Mouse (Mus musculus) lung, embryonic 16.5 days (tissue): ENCODE data around the gene Dpagt1. TPM values are rescaled to one million over a fixed set of nuclear protein-coding genes. Genes with fewer than 3 reads are reported as not detected.

ENCODE experiments used
- ATAC-seq: fragments of 200-750 bp; cut with Nextera tagmentation; 2 replicates; pipeline ENCODE4 v1.8.0; 2017; ENCODE audit warnings: low read depth, mild to moderate bottlenecking, moderate library complexity
- H3K27ac ChIP-seq: fragments of 300-500 bp; sonication (generic); 2 replicates; pipeline ENCODE4 v1.5.1; 2014; ENCODE audit warnings: mild to moderate bottlenecking, control low read depth, low read length
- H3K27me3 ChIP-seq: fragments of 300-500 bp; sonication (generic); 2 replicates; pipeline ENCODE4 v1.6.1; 2014; ENCODE audit warnings: low read depth, low read length, mixed read lengths; ENCODE audit not compliant: control insufficient read depth, insufficient read depth
- H3K36me3 ChIP-seq: fragments of 300-500 bp; sonication (generic); 2 replicates; pipeline ENCODE4 v1.6.1; 2014; ENCODE audit warnings: low read length; ENCODE audit not compliant: control insufficient read depth, insufficient read depth
- H3K4me1 ChIP-seq: fragments of 300-500 bp; sonication (generic); replicated peaks from 2 replicates; pipeline ENCODE4 v1.6.1; 2014; ENCODE audit warnings: low read length, mixed read lengths; ENCODE audit not compliant: control insufficient read depth, insufficient read depth
- H3K4me2 ChIP-seq: fragments of 300-500 bp; sonication (generic); 2 replicates; pipeline ENCODE4 v1.6.1; 2014; ENCODE audit warnings: low read depth, low read length, control low read depth
- H3K4me3 ChIP-seq: fragments of 300-500 bp; sonication (generic); 2 replicates; pipeline ENCODE4 v1.5.1; 2014; ENCODE audit warnings: mild to moderate bottlenecking, low read length, control low read depth
- H3K9ac ChIP-seq: fragments of 300-500 bp; sonication (generic); 2 replicates; pipeline ENCODE4 v1.6.1; 2014; ENCODE audit warnings: low read length, control low read depth
- H3K9me3 ChIP-seq: fragments of 300-500 bp; sonication (generic); 2 replicates; pipeline ENCODE4 v1.6.1; 2016; ENCODE audit warnings: low read length; ENCODE audit not compliant: control insufficient read depth
- WGBS: fragments of 180-500 bp; shearing (Covaris S2); extraction: QIAGEN DNeasy Blood & Tissue Kit; methylation state at CpG from one replicate; pipeline ENCODE4 v1.1.7; 2014; 5-methylcytosine and 5-hydroxymethylcytosine counted together
- polyA plus RNA-seq: library from polyadenylated mRNA; unstranded; fragments of >200 nt; fragmentation: Nextera tagmentation; extraction: Ambion mirVana; gene quantifications from 2 replicates; pipeline ENCODE4 v1.2.1, GENCODE M21; 2015

The Dpagt1 gene
- polyA plus RNA-seq, result 38.0 and 42.3 TPM in 2 replicates

- H3K27me3 ChIP-seq, result no peaks in the 10 kb centered on the region
- peak; percentile 25 for ATAC-seq
- 1% methylated on average over 12 of the region's 12 CpGs for WGBS
Observed at GRCm38 (mm10) chr9:44325768-44326370, at the start of gene Dpagt1. Gene Dpagt1, plus strand, starts transcription at chr9:44326019.

GRCm38 (mm10) chr9:44283183-44283582 is 42.6 kb upstream of the Dpagt1 start:
- Histone ChIP-seq H3K27me3 (peaks cover 12% of the 10 kb centered on the region), H3K4me1 (peaks cover 10% of the 10 kb centered on the region; the same call in 1 of the 2 replicates), H3K4me3 (no peak overlapping the region), H3K4me2 (no peak overlapping the region), H3K9ac (no peak overlapping the region), H3K36me3 (no peaks in the 10 kb centered on the region), H3K9me3 (no peaks in the 10 kb centered on the region), H3K27ac (no peak overlapping the region)
- ATAC-seq, result no peak
- 37% methylated on average over 5 of the region's 5 CpGs for WGBS

More at GRCm38 (mm10) chr9:44325768-44326370, at the start of gene Dpagt1:
- H3K4me1 ChIP-seq, result peaks cover 11% of the 10 kb centered on the region
- H3K9me3 ChIP-seq, result no peaks in the 10 kb centered on the region
- peaks cover 6% of the 10 kb centered on the region for H3K36me3 ChIP-seq
- peak within 1 kb of the TSS; percentile 89 for H3K4me3 ChIP-seq
- H3K4me2 ChIP-seq, result peak within 1 kb of the TSS; percentile 73
- H3K27ac ChIP-seq, result peak within 1 kb of the TSS; percentile 97
- peak within 1 kb of the TSS; percentile 93 for H3K9ac ChIP-seq

- H3K4me1 ChIP-seq, result peaks cover 19% of the 10 kb centered on the region
- H3K27ac ChIP-seq, result no peak overlapping the region
- H3K36me3 ChIP-seq, result no peaks in the 10 kb centered on the region
- peaks cover 18% of the 10 kb centered on the region for H3K27me3 ChIP-seq
- no peak for ATAC-seq
- no peak overlapping the region for H3K4me3 ChIP-seq
- no peak overlapping the region for H3K4me2 ChIP-seq
- H3K9ac ChIP-seq, result no peak overlapping the region
- 19% methylated on average over 6 of the region's 6 CpGs for WGBS
- H3K9me3 ChIP-seq, result no peaks in the 10 kb centered on the region
Observed at GRCm38 (mm10) chr9:44286256-44286850, 39.5 kb upstream of the Dpagt1 start.

DNA sequence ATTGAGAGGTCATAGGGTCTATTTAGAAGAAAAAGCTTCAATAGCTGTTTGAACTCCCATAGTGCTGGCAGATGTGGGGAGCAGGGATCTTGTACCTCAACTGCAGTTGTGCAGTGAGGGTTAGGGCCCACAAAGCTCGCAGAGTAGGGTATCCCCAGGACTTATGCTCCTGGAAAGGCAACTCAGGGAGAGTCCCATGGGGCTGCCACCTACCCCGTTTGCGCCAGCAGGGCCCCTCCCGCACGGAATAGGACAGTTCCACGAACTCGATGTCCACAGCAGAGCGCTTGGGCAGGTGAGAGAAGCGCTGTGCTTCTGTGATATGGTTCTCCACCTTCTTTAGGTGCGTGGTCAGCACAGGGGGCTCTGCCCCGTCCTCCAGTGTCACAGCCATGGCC is 38.8 kb upstream of the Dpagt1 start:
- H3K27me3 ChIP-seq, result peaks cover 18% of the 10 kb centered on the region
- WGBS, result 17% methylated on average over 11 of the region's 11 CpGs
- H3K27ac ChIP-seq, result no peak overlapping the region

GRCm38 (mm10) chr9:44287401-44288075 is 38.3 kb upstream of the Dpagt1 start:
- no peaks in the 10 kb centered on the region for H3K9me3 ChIP-seq
- H3K27me3 ChIP-seq, result peaks cover 18% of the 10 kb centered on the region
- peak overlapping the region; percentile 88 for H3K4me2 ChIP-seq
- peak; percentile 56 for ATAC-seq
- peak overlapping the region; percentile 64 for H3K9ac ChIP-seq
- H3K27ac ChIP-seq, result no peak overlapping the region
- peak overlapping the region; percentile 55 for H3K4me3 ChIP-seq
- WGBS, result under 1% methylated on average over 45 of the region's 47 CpGs
- H3K4me1 ChIP-seq, result peaks cover 19% of the 10 kb centered on the region
- H3K36me3 ChIP-seq, result peaks cover 5% of the 10 kb centered on the region; the same call in 1 of the 2 replicates

More for the DNA sequence above, 38.8 kb upstream of the Dpagt1 start:
- Histone ChIP-seq H3K9me3 (no peaks in the 10 kb centered on the region), H3K4me3 (peak overlapping the region; percentile 55), H3K4me2 (peak overlapping the region; percentile 88), H3K4me1 (peaks cover 19% of the 10 kb centered on the region), H3K9ac (peak overlapping the region; percentile 64), H3K36me3 (peaks cover 5% of the 10 kb centered on the region; the same call in 1 of the 2 replicates)
- ATAC-seq, result no peak

GRCm38 (mm10) chr9:44288076-44288958 is 37.5 kb upstream of the Dpagt1 start, which contains the start of gene Abcg4:
Gene Abcg4, minus strand, starts transcription at chr9:44288615.
- 2% methylated on average over 38 of the region's 38 CpGs for WGBS
- Histone ChIP-seq H3K27me3 (peaks cover 18% of the 10 kb centered on the region), H3K4me3 (peak within 1 kb of the TSS; percentile 55), H3K27ac (no peak within 1 kb of the TSS), H3K9me3 (no peaks in the 10 kb centered on the region), H3K36me3 (peaks cover 10% of the 10 kb centered on the region; the same call in 1 of the 2 replicates), H3K9ac (peak within 1 kb of the TSS; percentile 64), H3K4me1 (peaks cover 19% of the 10 kb centered on the region), H3K4me2 (peak within 1 kb of the TSS; percentile 88)
- peak; percentile 53 for ATAC-seq

GRCm38 (mm10) chr9:44288959-44289291 is 36.9 kb upstream of the Dpagt1 start:
- peaks cover 12% of the 10 kb centered on the region; the same call in 1 of the 2 replicates for H3K36me3 ChIP-seq
- no peak; the same call in 1 of the 2 replicates for ATAC-seq
- WGBS, result 12% methylated on average over 11 of the region's 11 CpGs
- peaks cover 19% of the 10 kb centered on the region for H3K4me1 ChIP-seq
- no peak overlapping the region; the same call in 1 of the 2 replicates for H3K4me2 ChIP-seq
- no peaks in the 10 kb centered on the region for H3K9me3 ChIP-seq
- H3K9ac ChIP-seq, result no peak overlapping the region
- no peak overlapping the region for H3K27ac ChIP-seq
- H3K27me3 ChIP-seq, result peaks cover 18% of the 10 kb centered on the region
- no peak overlapping the region for H3K4me3 ChIP-seq

DNA sequence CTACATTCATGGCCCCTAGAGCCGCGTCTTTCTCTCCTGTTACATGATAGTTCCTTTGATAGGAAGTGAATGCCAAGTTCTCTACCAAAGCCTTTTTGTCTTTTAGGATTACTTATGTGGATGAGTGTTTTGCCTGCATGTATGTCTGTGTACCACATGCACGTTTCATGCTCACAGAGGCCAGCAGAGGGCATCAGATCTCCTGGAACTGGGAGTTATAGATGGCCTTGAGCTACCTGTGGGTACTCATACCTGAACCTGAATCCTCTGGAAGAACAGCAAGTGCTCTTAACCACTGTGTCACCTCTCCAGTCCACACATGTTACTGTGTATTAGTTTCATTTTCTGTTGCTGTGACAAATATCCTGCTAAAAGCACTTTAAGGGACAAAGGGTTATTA is 33.3 kb upstream of the Dpagt1 start:
- 0 out of 2 replicates have a peak, but pooled peaks have one; percentile 21 for ATAC-seq
- Histone ChIP-seq H3K27me3 (peaks cover 12% of the 10 kb centered on the region), H3K4me3 (no peak overlapping the region), H3K4me1 (peaks cover 15% of the 10 kb centered on the region), H3K27ac (no peak overlapping the region), H3K36me3 (peaks cover 29% of the 10 kb centered on the region), H3K9ac (no peak overlapping the region), H3K9me3 (no peaks in the 10 kb centered on the region), H3K4me2 (no peak overlapping the region)
- WGBS, result 70% methylated on average over 3 of the region's 3 CpGs
